Mouse (Mus musculus) gastrocnemius, postnatal 14 days (tissue): ENCODE data around the gene Yaf2. TPM values are rescaled to one million over a fixed set of nuclear protein-coding genes. Genes with fewer than 3 reads are reported as not detected.
"Not testable (repeated sequence)": the region's sequence is repeated elsewhere in the genome, so short reads cannot be mapped to it uniquely, and the experiment has no call there.

Experiments used
- DNase-seq: peaks from one replicate; pipeline ENCODE4 v3.0.0; 2021; ENCODE audit warnings: mixed read lengths
- intact Hi-C: fragments of 180-260 bp; cut with DNase I; formaldehyde crosslinking; loops from one replicate; pipeline ENCODE4 v1.15.1; 2025; ENCODE audit warnings: low total_unique reads
- long read RNA-seq, 2 experiments: library from polyadenylated mRNA; stranded (forward); transcript quantifications; one replicate each; pipeline ENCODE4 v2.0.0; 2021
- total RNA-seq, 2 experiments: library from RNA; stranded (reverse); gene quantifications; 2 replicates each; pipeline ENCODE4 v1.2.3; 2021

Gene Yaf2
- total RNA-seq: 10 to 100 TPM; 10.9 to 14.1 TPM
- long read RNA-seq, experiment 1, transcript Yaf2-201 (4 exons, 1,676 nt): major isoform, 20 of 42 reads
- long read RNA-seq, experiment 1, transcript Yaf2-202 (5 exons, 1,870 nt): minor isoform, 17 of 42 reads
- long read RNA-seq, experiment 1, partial matches to known transcripts: 4 of 42 reads
- long read RNA-seq, experiment 1, other reads (novel, unspliced or antisense): 1 of 42 reads
- long read RNA-seq, experiment 2, transcript Yaf2-201 (4 exons, 1,676 nt): major isoform, 24 of 44 reads
- long read RNA-seq, experiment 2, transcript Yaf2-202 (5 exons, 1,870 nt): minor isoform, 16 of 44 reads
- long read RNA-seq, experiment 2, partial matches to known transcripts: 3 of 44 reads
- long read RNA-seq, experiment 2, other reads (novel, unspliced or antisense): 1 of 44 reads

DNA sequence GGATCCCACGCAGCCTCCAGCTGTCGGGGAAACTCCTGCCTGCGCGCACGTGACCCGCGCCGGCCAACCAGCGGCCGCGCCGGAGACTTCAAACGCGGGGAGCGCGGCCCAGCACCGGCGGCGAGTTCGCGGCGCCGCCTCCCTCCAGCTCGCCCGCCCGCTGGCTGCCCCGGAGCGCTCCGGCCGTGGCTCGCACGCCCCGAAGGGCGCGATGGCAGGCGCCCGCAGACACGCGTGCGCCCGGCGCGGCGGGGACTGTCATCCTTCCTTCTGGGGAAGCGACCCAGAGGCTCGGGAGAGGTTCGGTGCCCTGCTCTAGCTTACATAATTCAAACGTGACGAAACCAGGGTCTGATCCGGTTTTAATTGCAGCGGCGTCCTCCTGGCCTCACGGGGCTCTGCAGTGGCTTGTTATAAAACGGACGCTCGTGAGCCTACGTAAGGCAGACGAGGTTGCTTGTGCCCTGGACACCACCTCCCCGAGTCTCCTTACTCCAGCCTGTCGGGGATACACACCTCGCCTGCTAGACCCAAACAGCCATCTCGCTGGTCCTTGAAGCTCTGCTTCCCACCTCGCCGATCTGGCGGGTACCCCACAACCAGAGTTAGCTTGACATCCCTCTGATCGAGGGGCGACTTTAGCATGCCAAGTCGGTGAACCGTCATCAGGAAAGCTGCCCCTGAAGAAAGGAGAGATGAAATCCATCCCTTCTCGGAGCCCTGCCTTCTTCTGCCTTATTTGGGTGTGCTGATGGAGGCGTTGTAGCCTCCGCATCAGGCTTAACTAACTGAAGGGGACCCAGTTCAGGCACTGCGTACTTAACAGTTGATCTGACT lies at the start of gene Yaf2:
TSS of gene Yaf2 (minus strand) at position 11 of the 837 bp plus-strand sequence.
- peak; percentile 86 for DNase-seq
- intact Hi-C loops: loop anchor here (10.0 kb wide), 1 partner anchor 72 kb away; no protein-coding TSS in a partner anchor

DNA sequence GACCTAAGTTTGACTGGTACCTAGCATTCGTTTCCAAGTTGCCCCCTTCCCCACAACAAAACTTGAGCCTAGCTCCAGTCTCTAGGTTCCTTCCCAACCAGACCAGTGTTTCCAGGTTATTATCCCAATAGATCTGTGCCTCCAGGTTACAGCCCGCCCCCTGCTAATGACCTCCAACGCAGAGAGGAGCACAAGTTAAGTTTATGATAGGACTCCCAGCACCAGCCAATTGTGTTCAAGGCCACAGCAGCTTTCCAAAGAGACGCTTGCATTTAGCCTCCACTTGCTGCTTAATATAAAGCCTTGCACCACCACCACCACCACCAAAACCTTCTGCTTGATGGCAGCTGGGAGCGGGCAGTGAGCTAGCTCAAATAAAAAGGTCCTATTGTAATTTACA lies 44.6 kb upstream of the Yaf2 start:
- intact Hi-C loops: no loop called here
- DNase-seq: no peak

DNA sequence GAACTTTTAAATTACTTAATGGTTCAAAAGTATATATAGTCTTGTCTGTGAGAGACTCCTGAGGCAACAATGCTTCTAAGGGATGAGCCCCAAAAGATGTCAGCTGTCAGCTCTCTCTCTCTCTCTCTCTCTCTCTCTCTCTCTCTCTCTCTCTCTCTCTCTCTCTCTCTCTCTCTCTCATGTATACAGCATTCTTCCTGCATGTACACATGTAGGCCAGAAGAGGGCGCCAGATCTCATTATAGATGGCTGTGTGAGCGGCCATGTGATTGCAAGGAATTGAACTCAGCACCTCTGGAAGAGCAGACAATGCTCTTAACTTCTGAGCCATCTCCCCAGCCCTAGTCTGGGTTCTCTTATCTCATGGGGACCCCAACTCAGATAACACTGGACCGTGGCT lies 42.4 kb upstream of the Yaf2 start:
- intact Hi-C loops: no loop called here
- no peak for DNase-seq

DNA sequence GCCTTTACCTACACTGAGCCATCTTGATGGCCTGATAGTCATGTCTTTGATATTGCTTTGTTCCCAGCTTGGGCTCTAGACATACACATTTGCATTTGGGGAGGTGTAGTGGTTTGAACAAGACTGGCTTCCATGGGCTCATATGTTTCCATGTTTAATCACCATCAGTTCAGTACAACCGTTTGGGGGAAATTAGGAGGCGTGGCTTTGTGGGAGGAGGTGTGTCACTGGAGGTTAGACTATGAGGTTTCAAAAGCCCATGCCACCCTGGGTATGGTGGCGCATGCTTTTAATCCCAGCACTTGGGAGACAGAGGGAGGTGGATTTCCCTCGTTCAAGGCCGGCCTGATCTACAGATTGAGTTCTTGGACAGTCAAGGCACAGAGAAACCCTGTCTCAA lies 39.0 kb upstream of the Yaf2 start:
- intact Hi-C loops: no loop called here
- no peak for DNase-seq

DNA sequence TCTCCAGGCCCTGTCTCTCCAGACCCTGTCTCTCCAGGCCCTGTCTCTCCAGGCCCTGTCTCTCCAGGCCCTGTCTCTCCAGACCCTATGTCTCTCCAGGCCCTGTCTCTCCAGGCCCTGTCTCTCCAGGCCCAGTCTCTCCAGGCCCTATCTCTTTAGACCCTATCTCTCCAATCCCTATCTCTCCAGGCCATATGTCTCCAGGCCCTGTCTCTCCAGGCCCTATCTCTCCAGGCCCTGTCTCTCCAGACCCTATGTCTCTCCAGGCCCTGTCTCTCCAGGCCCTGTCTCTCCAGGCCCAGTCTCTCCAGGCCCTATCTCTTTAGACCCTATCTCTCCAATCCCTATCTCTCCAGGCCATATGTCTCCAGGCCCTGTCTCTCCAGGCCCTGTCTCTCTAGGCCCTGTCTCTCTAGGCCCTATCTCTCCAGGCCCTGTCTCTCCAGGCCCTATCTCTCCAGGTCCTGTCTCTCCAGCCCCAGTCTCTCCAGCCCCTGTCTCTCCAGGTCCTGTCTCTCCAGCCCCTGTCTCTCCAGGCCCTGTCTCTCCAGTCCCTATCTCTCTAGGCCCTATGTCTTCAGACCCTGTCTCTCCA lies 35.9 kb upstream of the Yaf2 start:
- DNase-seq: not testable (repeated sequence)

DNA sequence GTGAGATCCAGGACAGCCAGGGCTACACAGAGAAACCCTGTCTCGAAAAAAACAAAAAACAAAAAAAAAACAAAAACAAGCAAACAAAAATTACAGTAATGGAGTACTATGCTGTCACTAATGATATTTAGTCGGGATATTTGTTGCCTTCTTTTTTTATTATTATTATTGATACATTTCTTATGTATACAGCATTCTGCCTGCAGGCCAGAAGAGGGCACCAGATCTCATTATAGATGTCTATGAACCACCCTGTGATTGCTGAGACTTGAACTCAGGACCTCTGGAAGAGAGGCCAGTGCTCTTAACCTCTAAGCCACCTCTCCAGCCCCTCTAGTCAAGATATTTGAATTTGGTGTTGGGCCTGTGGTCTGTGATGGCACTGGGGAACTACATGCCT lies 35.1 kb upstream of the Yaf2 start:
- DNase-seq: no peak
- intact Hi-C loops: no loop called here

More for the DNA sequence above, 35.9 kb upstream of the Yaf2 start:
- intact Hi-C loops: not testable (repeated sequence)

DNA sequence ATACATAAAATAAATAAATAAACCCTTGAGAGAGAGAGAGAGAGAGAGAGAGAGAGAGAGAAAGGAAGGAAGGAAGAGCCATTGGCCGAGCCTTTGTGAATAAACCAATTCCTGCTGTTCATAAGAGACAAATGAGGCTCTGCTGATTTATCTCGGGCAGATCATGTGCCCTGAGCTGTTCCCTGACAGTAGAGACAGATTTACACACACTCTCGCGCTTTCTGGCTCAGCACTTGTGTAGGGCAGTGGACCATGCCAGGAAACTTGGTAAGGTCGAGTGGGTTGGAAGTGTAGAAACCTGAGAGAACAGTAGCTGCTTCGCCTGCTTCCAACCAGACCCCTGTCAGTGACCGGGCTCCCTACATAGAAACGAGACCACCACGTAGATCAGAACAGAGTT lies 31.8 kb upstream of the Yaf2 start:
- DNase-seq: no peak
- intact Hi-C loops: no loop called here

DNA sequence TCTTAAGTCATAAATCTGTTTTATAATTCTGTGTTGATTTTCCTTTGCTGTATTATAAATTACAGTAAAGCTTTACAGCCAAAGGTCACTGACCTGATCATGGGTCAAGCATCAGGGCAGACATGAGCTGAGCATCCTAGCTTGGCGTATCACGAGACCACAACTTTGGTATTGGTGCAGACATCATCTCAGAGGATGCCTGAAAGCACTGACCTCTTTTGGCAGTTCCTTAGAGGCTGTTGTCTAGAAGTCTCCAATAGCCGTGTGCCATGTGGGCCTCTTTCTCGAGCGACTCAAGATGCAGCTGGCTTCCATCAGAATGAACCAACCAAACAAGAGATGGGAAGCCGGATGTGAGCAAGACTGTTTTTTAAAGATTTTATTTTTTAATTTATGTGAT lies 28.8 kb upstream of the Yaf2 start:
- no peak for DNase-seq
- intact Hi-C loops: no loop called here

DNA sequence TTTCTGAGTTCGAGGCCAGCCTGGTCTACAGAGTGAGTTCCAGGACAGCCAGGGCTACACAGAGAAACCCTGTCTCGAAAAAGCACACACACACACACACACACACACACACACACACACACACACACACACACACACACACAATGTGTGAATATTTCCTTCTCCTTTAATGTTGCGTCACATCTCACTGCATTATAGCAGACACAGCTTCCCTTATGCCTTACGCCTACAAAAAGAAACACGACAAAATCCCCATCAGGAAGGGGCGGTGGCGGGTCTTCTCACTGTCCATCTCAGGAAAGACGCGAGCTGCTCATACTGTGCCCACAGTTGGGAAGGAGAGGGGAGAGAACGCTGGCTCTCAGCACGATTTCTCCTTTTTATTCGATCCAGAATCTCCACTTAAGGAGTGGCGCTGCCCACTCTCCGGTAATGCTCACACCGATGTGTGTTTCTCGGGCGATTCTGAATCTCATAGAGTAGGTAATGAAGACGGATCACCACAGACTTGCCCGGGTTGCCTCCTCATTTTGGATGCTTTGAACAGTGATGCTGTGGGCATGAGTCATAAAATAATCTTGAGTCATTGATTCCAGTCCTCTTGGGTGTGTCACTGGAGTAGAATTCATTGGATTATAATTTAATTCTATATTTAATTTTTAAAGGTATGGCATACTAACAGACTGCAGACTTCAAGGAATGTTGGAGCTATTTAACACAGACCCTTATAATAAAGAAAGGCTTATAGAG lies 21.8 kb upstream of the Yaf2 start:
- no peak for DNase-seq
- intact Hi-C loops: no loop called here

DNA sequence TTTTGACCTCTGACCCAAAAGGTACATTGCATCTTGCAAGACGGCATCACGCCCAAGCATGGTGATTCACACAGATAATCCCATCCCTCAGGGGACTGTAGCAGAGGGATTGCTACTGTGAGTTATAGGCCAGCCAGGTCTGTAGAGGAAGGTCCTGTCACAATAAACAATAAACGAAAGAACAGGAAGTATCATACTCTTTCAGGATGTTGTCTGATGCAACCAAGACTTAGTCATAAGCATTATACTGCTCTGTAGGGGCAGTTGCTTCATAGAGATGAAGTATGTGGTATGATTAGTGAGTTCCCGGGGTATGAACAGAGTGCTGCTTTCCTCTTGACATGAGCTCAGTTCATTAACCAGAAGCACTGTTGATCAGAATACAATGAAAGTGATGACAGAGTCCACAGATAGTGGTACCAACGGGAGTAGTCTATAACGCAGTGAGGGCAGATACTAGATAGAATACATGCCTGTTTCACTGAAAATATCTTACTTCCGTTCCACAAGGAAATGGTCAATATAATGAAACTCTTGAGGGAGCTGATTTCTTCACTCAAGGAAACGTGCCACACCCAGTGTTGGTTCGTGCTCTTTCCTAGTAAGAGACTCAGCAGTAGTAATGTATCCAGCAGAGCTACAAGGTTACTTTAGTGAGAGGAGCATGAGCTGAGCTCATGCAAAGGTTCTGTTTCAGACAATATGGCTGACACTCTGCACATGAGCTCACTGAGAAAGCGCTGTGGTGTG lies 4.1 kb upstream of the Yaf2 start:
- intact Hi-C loops: no loop called here
- no peak for DNase-seq

DNA sequence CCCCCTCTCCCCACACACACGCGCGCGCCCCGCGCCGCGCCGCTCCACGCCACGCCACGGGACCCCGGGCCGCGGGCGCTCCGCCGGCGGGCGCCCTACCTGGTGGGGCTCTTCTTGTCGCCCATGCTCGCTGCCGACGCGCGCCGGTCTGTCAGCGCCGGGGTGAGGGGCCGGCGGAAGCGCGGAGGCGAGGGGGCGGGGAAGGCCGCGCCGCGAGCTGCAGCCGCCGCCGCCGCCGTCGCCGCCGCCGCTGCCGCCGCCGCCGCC lies 144 bp downstream of the Yaf2 start:
- intact Hi-C loops: loop anchor here (10.0 kb wide), 1 partner anchor 72 kb away; no protein-coding TSS in a partner anchor
- no peak for DNase-seq

DNA sequence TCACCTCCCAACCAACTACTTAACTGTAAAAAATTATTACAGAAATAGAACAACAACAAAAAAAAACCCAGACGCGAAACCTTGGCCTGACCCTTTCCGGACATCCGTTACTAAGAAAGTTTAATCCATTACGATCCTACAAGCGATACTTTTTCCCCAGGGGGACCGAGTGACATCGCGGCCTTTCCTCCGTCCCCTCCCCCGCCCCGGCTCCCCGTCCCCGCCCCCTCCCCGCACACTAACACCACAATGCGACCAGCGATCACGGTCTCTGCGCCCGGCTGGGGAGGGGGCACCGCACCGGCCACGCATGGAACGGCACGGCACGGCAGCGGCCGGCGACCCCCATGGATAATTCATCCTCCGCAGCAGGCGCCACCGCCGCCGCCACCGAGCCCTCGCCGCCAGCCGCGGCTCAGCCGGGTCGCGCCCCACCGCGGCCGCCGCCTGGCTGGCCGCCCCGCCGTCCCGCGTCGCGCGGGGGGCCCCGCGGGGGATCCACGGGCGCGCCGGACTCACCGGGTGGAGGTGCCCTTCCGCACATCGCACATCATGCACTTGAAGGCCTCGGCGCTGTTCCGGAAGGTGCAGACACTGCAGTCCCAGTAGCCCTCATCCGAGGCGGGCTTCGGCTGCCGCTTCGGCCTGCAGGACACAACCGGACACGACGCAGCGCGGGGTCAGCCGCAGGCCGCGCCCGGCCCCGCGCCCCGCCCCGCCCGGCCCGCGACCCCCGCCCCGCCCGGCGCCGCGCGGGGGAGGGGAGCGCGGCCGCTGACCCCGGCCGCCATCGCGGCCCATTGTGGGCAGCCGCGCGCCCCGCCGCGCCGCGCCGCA lies 696 bp downstream of the Yaf2 start:
- intact Hi-C loops: loop anchor here (10.0 kb wide), 1 partner anchor 71 kb away; no protein-coding TSS in a partner anchor
- peak; percentile 54 for DNase-seq

DNA sequence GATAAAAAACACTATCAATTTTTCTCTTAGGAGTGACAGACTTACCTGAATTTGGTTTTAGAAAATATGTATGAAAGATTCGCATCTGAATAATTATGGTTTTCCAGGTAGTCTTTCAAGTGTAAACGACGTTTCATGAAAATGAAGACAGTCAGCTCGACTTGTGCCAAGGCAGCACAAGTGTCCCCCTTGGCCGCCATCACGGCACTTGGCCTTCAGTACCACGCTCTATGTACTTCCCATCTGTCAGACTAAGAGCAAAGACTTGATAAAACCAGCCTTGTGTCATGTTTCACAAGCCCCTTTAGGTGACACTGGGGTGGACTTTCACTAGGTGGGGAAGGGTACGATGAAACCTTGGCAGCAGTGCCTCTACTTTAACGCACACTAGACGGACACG lies 5.5 kb downstream of the Yaf2 start:
- DNase-seq: no peak
- intact Hi-C loops: loop anchor here (10.0 kb wide), 1 partner anchor 66 kb away; no protein-coding TSS in a partner anchor

DNA sequence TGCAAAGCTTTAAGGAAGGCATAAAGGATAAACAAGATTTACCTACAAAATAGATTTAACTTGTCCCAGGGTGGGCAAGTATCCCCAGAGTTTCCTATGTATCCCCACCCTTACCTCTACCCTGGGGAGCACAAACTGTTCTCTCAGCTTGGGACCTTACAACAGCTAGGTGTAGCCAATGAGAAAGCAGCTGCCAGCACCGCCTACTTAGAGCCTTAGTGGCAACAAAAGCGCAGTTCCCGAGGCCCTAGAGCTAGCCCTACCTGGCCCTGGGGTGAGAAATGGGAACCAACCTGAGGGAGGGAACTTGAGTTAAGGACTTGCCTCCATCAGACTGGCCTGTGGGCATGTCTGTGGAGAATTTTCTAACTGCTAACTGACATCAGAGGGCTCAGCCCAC lies 9.5 kb downstream of the Yaf2 start:
- no peak for DNase-seq
- intact Hi-C loops: no loop called here

DNA sequence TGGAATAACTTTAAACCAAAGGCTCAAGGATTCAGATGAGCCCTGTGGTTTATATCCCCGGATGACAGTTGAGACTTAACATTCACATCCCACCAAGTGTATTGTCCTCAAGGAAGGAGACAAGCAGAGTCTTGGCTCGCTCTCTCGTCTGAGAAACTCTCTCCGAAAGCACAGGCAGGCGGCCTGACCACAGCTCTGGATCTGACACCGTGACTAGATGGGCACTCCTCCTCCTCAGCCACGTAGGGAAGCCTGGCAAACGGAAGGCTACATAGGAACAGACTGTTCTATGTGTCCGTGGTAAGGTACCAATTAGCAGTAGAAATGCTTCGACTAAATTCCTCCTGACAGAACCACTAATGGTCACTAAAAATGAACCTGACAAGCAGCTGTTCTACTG lies 10.1 kb downstream of the Yaf2 start:
- intact Hi-C loops: no loop called here
- DNase-seq: no peak

DNA sequence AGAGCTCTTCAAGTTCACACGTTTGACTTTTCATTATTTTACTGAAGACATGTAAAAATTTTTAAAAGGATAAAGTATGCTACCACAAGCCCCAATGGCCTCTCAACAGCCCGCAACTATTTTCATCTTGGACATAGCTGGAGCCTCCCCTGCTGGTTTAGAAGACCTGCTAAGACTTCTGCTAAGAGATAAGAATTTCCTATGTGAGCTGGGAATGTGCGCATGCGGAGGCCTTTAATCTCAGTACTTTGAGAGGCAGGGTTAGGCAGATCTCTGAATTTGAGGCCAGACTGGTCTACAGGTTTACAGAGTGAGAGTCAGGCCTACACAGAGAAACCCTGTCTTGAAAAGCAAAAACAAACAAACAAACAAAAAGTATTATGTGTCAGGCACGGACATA lies 11.4 kb downstream of the Yaf2 start:
- intact Hi-C loops: no loop called here
- DNase-seq: no peak

DNA sequence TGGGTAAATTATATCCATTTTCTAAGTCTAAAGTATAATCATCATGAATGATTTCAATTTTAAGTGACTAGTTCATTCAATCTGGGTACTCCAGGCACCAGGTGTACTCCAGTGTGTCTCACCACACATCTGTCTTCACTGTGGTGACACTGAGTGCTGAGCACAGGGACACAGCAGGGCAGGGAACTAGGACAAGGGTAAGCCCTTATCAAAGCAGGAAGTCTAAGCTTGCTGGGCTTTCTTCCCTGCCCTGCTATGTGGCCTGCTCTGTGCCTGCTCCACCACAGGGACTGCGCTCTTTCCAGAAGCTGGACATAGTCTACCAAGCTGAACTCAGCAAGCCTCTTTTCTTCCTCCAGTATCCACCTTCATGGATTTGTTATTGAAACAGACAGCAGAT lies 18.0 kb downstream of the Yaf2 start:
- no peak for DNase-seq
- intact Hi-C loops: no loop called here

DNA sequence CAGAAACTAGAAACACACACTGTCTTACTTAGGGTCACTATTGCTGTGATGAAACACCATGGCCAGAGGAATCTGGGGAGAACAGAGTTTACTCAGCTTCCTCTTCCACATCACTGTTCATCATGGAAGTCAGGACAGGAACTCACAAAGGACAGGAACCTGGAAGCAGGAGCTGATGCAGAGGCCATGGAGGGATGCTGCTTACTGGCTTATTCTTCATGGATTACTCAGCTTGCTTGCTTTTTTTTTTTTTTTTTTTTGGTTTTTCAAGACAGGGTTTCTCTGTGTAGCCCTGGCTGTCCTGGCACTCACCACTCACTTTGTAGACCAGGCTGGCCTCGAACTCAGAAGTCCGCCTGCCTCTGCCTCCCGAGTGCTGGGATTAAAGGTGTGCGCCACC lies 26.4 kb downstream of the Yaf2 start:
- intact Hi-C loops, DNase-seq: not testable (repeated sequence)
